Mouse (Mus musculus) hindbrain, embryonic 11.5 days (tissue): ENCODE measurements around the gene Mre11a. TPM values are rescaled to one million over a fixed set of nuclear protein-coding genes. Genes with fewer than 3 reads are reported as not detected.

Source experiments
- ATAC-seq: fragments of 200-750 bp; cut with Nextera tagmentation; 2 replicates; pipeline ENCODE4 v1.8.0; 2017; ENCODE audit warnings: mild to moderate bottlenecking, moderate TSS enrichment, moderate library complexity; ENCODE audit not compliant: low FRiP score
- DNase-seq: peaks from one replicate; pipeline ENCODE4 v3.0.0-alpha.2; 2015; ENCODE audit warnings: low spot score
- H3K27ac ChIP-seq: fragments of 300-500 bp; sonication (generic); 2 replicates; pipeline ENCODE4 v1.5.1; 2014; ENCODE audit warnings: mild to moderate bottlenecking, low read depth, low read length
- H3K27me3 ChIP-seq: fragments of 300-500 bp; sonication (generic); 2 replicates; pipeline ENCODE4 v1.6.1; 2014; ENCODE audit warnings: mild to moderate bottlenecking, low read length, moderate library complexity, mixed read lengths; ENCODE audit not compliant: control insufficient read depth, insufficient read depth
- H3K36me3 ChIP-seq: fragments of 300-500 bp; sonication (generic); 2 replicates; pipeline ENCODE4 v1.6.1; 2014; ENCODE audit warnings: mild to moderate bottlenecking, low read length, moderate library complexity, mixed read lengths; ENCODE audit not compliant: control insufficient read depth, insufficient read depth
- H3K4me1 ChIP-seq: fragments of 300-500 bp; sonication (generic); replicated peaks from 2 replicates; pipeline ENCODE4 v1.6.1; 2014; ENCODE audit warnings: low read length, mixed read lengths; ENCODE audit not compliant: control insufficient read depth, insufficient read depth
- H3K4me2 ChIP-seq: fragments of 300-500 bp; sonication (generic); replicated peaks from 2 replicates; pipeline ENCODE4 v1.6.1; 2014; ENCODE audit warnings: mild to moderate bottlenecking, low read depth, low read length
- H3K4me3 ChIP-seq: fragments of 300-500 bp; sonication (generic); 2 replicates; pipeline ENCODE4 v1.5.1; 2014; ENCODE audit warnings: low read depth, low read length
- H3K9ac ChIP-seq: fragments of 300-500 bp; sonication (generic); 2 replicates; pipeline ENCODE4 v1.6.1; 2014; ENCODE audit warnings: low read depth, low read length
- H3K9me3 ChIP-seq: fragments of 300-500 bp; sonication (generic); 2 replicates; pipeline ENCODE4 v1.6.1; 2016; ENCODE audit warnings: low read length; ENCODE audit not compliant: control insufficient read depth
- WGBS: fragments of 180-500 bp; shearing (Covaris S2); extraction: QIAGEN DNeasy Blood & Tissue Kit; methylation state at CpG from one replicate; pipeline ENCODE4 v1.1.7; 2014; 5-methylcytosine and 5-hydroxymethylcytosine counted together
- polyA plus RNA-seq: library from polyadenylated mRNA; unstranded; fragments of >200 nt; fragmentation: Nextera tagmentation; extraction: Ambion mirVana; gene quantifications from 2 replicates; pipeline ENCODE4 v1.2.1, GENCODE M21; 2014

The Mre11a gene
- 34.4 and 35.7 TPM in 2 replicates for polyA plus RNA-seq

DNA sequence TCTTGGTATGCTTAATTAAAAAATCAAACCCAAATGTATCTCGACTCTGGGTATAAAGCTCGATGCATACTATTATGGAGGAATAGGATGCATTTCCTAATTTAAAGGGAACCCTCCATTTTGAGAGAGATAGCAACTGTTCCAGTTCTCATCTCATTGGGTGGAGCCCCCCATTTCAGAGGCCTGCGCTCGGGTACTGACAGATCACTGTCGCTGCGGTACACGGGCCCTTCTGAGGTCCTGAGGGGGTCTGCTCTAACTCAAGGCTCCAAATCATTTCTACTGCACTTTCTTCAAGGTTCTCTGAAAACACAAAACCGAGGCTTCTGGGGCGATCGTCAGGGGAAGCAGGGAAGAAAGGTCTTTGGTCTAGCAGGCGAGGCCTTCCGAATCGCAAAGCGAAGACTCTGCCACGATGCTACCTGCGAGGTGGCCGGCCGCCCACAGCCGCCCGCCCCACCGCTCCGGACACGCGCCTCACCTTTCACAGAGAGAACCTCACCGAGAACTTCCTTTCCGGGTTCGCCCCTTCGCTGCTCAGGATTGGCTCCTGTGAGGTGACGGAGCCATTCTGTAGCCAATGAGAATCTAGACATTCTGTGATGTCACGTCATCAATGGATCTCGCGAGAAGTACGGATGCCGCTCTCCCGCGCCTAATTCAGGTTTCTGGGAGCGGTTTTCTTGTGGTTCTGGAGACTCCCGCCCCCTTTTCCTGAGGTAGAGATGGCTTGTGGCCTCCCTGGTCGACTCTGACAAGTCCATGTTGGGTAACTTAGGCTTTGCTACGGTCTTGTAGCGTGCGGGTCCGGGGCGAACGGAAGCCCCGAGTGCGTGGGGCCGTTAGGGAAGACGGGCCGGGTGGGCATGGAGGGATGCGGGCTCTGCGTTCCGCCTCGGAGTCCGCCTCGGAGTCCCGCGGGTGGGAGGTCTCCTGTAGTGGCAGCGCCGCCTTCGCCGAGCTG lies at the start of gene Mre11a, which contains the start of gene Ankrd49:
TSS of gene Mre11a (plus strand) at position 616 of the 964 bp plus-strand sequence.
TSS of gene Ankrd49 (minus strand) at position 818 of the 964 bp plus-strand sequence.
- peak; percentile 94 for DNase-seq
- Histone ChIP-seq H3K9ac (peak within 1 kb of the TSS; percentile 80), H3K4me2 (peak within 1 kb of the TSS; percentile 83), H3K9me3 (no peaks in the 10 kb centered on the region), H3K4me1 (no peaks in the 10 kb centered on the region), H3K36me3 (peaks cover 4% of the 10 kb centered on the region; the same call in 1 of the 2 replicates), H3K4me3 (peak within 1 kb of the TSS; percentile 74), H3K27me3 (no peaks in the 10 kb centered on the region), H3K27ac (peak within 1 kb of the TSS; percentile 82)
- ATAC-seq: peak; percentile 100
- under 1% methylated on average over 62 of the region's 62 CpGs for WGBS

- no peaks in the 10 kb centered on the region for H3K9me3 ChIP-seq
- no peak for DNase-seq
- no peak overlapping the region for H3K9ac ChIP-seq
- no peak overlapping the region for H3K27ac ChIP-seq
- no peaks in the 10 kb centered on the region for H3K27me3 ChIP-seq
- no peaks in the 10 kb centered on the region for H3K36me3 ChIP-seq
- H3K4me3 ChIP-seq: no peak overlapping the region
- no peaks in the 10 kb centered on the region for H3K4me1 ChIP-seq
- 86% methylated on average over 4 of the region's 4 CpGs for WGBS
- ATAC-seq: no peak
- H3K4me2 ChIP-seq: no peak overlapping the region
These were observed 44.8 kb upstream of the Mre11a start for GRCm38 (mm10) chr9:14739498-14740150.

DNA sequence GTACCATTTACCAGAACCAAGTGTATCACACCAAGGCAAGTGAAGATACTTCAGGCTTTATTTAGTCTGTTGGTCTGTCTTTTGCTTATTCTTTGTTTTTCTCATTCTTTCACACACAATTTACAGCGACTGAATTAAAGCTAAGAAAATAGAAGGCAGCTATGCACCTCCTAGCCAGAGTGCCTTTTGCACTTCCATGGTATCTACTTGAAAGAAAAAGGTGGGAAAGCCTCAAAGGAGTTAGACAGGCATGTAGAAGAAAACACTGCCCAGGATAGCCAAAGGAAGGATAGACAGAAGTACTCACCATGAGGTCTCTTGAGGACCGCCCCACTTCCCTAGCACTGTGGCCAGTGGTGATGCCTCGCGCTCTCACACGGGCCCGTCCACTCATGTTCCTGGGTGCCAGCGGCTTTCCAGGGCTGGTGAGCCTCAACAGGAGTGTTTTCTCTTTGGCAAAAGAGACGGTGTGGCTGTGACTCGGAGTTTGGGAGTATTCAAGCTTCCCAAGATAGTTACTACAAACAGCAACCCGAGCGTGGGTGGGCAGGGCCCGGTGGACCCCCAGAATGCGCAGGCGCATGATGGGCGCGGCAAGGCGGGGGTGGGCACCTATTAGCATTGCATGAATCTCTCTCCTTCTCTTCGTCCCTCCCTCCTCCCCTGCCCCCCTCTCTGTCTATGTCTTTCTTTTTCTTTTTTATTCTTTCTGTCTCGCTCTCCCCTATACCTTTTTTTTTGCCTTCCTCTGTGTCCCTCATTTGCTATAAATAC lies 44.1 kb upstream of the Mre11a start, which contains the start of gene Piwil4:
TSS of gene Piwil4 (minus strand) at position 583 of the 774 bp plus-strand sequence.
- H3K4me2 ChIP-seq: no peak within 1 kb of the TSS
- WGBS: 86% methylated on average over 16 of the region's 19 CpGs
- no peak within 1 kb of the TSS for H3K4me3 ChIP-seq
- no peak within 1 kb of the TSS for H3K27ac ChIP-seq
- no peaks in the 10 kb centered on the region for H3K27me3 ChIP-seq
- no peak for ATAC-seq
- no peak for DNase-seq
- no peak within 1 kb of the TSS for H3K9ac ChIP-seq
- no peaks in the 10 kb centered on the region for H3K36me3 ChIP-seq
- no peaks in the 10 kb centered on the region for H3K4me1 ChIP-seq
- no peaks in the 10 kb centered on the region for H3K9me3 ChIP-seq

DNA sequence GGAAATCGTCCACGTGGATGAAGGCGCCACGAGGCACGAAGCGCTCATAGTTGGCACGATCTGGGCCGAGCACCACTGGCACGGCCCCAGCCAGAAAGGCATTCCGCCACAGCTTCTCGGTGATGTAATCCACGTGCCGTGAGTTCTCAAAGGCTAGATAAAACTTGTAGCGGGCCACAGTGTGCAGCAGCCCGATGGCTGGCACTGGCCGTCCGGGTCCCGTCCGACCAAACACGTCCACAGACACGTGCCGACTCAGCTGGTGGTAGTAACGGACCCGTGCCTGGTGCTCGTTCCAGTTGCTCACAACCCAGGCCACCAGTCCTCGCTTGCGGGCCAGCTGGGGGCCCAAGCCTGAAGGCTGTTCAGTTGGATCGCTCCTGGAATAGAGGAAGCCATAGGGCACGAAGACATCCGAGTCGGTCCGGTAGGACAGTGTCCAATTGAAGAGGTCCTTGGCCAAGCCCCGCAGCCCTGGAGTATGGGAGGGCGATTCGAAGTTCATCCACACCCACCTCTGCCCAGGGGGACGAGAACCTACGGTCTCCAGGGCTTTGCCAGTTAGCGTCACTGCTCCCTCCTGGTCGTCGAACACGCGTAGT lies 33.5 kb upstream of the Mre11a start:
- Histone ChIP-seq H3K9ac (peak overlapping the region; percentile 55; the same call in 1 of the 2 replicates), H3K36me3 (no peaks in the 10 kb centered on the region), H3K4me1 (peaks cover 3% of the 10 kb centered on the region; the same call in 1 of the 2 replicates), H3K9me3 (no peaks in the 10 kb centered on the region), H3K27ac (no peak overlapping the region), H3K4me2 (peak overlapping the region; percentile 74), H3K27me3 (peaks cover 10% of the 10 kb centered on the region; the same call in 1 of the 2 replicates), H3K4me3 (peak overlapping the region; percentile 43)
- ATAC-seq (peak; percentile 7), DNase-seq (no peak)
- WGBS: 56% methylated on average over 42 of the region's 42 CpGs

GRCm38 (mm10) chr9:14751503-14752000 lies 32.9 kb upstream of the Mre11a start:
- 2% methylated on average over 49 of the region's 50 CpGs for WGBS
- peaks cover 3% of the 10 kb centered on the region; the same call in 1 of the 2 replicates for H3K4me1 ChIP-seq
- H3K27me3 ChIP-seq: peaks cover 10% of the 10 kb centered on the region; the same call in 1 of the 2 replicates
- H3K9ac ChIP-seq: peak overlapping the region; percentile 55
- ATAC-seq (peak; percentile 88), DNase-seq (peak; percentile 64)
- no peaks in the 10 kb centered on the region for H3K9me3 ChIP-seq
- peak overlapping the region; percentile 74 for H3K4me2 ChIP-seq
- no peak overlapping the region for H3K27ac ChIP-seq
- no peaks in the 10 kb centered on the region for H3K36me3 ChIP-seq
- peak overlapping the region; percentile 43 for H3K4me3 ChIP-seq

- H3K9me3 ChIP-seq: no peaks in the 10 kb centered on the region
- peak within 1 kb of the TSS; percentile 43 for H3K4me3 ChIP-seq
- H3K4me1 ChIP-seq: peaks cover 3% of the 10 kb centered on the region; the same call in 1 of the 2 replicates
- whole genome bisulfite sequencing: 2% methylated on average over 28 of the region's 28 CpGs
- H3K27me3 ChIP-seq: peaks cover 10% of the 10 kb centered on the region; the same call in 1 of the 2 replicates
- H3K9ac ChIP-seq: peak within 1 kb of the TSS; percentile 55
- H3K36me3 ChIP-seq: no peaks in the 10 kb centered on the region
- peak within 1 kb of the TSS; percentile 74 for H3K4me2 ChIP-seq
- H3K27ac ChIP-seq: no peak within 1 kb of the TSS
- DNase-seq: no peak
- ATAC-seq: peak; percentile 89
These were observed 32.4 kb upstream of the Mre11a start, which contains the start of gene Fut4 for GRCm38 (mm10) chr9:14752001-14752522. Gene Fut4, minus strand, starts transcription at chr9:14752393.

DNA sequence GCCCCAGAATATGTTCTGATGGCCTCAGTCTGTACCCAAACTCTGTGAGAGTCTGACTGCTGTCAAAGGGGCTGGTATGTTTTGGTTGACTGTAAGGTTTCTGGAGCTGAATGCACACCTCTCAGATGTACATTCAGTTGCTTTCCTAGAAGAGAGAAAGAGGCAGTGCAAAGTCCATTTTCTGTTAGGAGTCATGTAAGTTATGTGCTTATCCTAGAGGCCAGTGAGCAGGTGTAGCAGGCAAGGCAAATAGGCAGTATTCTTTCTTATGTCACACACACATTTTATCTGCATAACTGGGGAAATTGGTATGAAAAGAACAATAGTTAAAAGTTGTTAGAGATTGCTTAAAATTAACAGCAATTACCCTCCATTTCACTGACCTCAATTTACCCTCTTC lies 30.5 kb upstream of the Mre11a start:
- no peak for ATAC-seq
- no peak for DNase-seq

More for the DNA sequence above, 30.5 kb upstream of the Mre11a start:
- H3K36me3 ChIP-seq: no peaks in the 10 kb centered on the region
- no peak overlapping the region for H3K9ac ChIP-seq
- no peak overlapping the region for H3K27ac ChIP-seq
- no peak overlapping the region for H3K4me2 ChIP-seq
- peaks cover 3% of the 10 kb centered on the region; the same call in 1 of the 2 replicates for H3K4me1 ChIP-seq
- no peaks in the 10 kb centered on the region for H3K9me3 ChIP-seq
- H3K4me3 ChIP-seq: no peak overlapping the region
- peaks cover 10% of the 10 kb centered on the region; the same call in 1 of the 2 replicates for H3K27me3 ChIP-seq
